Mouse (Mus musculus): Measurements from ENCODE around the gene Cir1. TPM values are rescaled to one million over a fixed set of nuclear protein-coding genes. Genes with fewer than 3 reads are reported as not detected.

Gene Cir1
- total and polyA plus RNA-seq, 3 experiments = 3.8 to 14.3 (median 5.2) TPM

GRCm38 (mm10) chr2:73275261-73276040, 37.0 kb downstream of the Cir1 start (continued):
- TF ChIP-seq GABPA (IDR thresholded peaks at IDR 0.05; ENCODE audit: insufficient replicate concordance, low read depth, low read length) (no peak), IRF4 (IDR thresholded peaks at IDR 0.05; ENCODE audit: low read depth, low read length) (no peak)

DNA sequence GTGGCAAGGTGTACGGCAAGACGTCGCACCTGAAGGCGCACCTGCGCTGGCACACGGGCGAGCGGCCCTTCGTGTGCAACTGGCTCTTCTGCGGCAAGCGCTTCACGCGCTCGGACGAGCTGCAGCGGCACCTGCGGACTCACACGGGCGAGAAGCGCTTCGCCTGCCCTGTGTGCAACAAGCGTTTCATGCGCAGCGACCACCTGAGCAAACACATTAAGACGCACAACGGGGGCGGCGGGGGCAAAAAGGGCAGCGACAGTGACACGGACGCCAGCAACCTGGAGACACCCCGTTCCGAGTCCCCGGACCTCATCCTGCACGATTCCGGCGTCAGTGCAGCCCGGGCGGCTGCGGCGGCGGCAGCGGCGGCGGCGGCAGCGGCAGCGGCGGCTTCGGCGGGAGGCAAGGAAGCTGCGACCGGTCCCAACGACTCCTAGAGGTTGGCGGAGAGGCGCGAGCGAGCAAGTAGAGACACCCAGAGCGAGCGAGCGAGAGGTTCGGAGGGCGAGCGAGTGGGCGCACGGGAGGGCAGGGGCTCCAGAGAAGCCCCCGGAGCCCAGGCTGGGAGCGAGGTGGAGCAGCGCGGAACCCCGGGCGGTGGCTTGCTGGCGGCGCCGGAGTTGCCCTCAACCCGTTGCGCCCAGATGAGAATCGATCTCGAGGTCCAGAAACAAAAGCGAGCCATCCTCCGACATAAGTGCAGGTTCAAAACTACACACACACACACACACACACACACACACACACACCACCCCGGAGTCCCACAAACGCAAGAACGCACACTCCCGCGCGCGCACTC, 38.2 kb downstream of the Cir1 start:
- no peak for DNase-seq (ENCODE audit: extremely low read depth)
- H3K9me3 ChIP-seq (replicated peaks; ENCODE audit: low read length) = peaks cover 19% of the 10 kb centered on the region
- peak overlapping the region; percentile 69 for H3K4me2 ChIP-seq (ENCODE audit: insufficient read depth, low read depth, poor library complexity, severe bottlenecking)
- peaks cover 31% of the 10 kb centered on the region for H3K27me3 ChIP-seq (replicated peaks)
- in situ Hi-C loops (cut with MboI; ENCODE audit: low pct_ligation_motif_present, low pct_unique_long_range_greater_than_20kb, low sequenced_read_pairs) (no loop called here), dilution Hi-C loops (cut with MboI; ENCODE audit: extremely low pct_ligation_motif_present, extremely low pct_unique_long_range_greater_than_20kb, low sequenced_read_pairs) (no loop called here)
- peak overlapping the region; percentile 18; the same call in 1 of the 2 replicates for H3K9ac ChIP-seq (ENCODE audit: insufficient read depth, low read depth)
- H3K27ac ChIP-seq (ENCODE audit: insufficient read depth, low read depth) = no peak overlapping the region
- TF ChIP-seq CTCF (conservative IDR thresholded peaks at IDR 0.05 in 1 of 2, IDR thresholded peaks at IDR 0.05 in 1 of 2; ENCODE audit: low read depth in 2 of 2, low read length in 2 of 2) = 0 out of 4 replicates have a peak, but pooled peaks of 1 of the 2 experiments have one; percentile 3
- no peak for TF ChIP-seq POLR2A (IDR thresholded peaks at IDR 0.05; ENCODE audit: low read depth, low read length)
- 0 out of 2 replicates have a peak, but pooled peaks have one; percentile 48 for TF ChIP-seq SIN3A (IDR thresholded peaks at IDR 0.05; ENCODE audit: low read length)
- no peak for TF ChIP-seq IRF4 (IDR thresholded peaks at IDR 0.05; ENCODE audit: low read depth, low read length)
- TF ChIP-seq USF1 (IDR thresholded peaks at IDR 0.05; ENCODE audit: low read depth, low read length) = no peak
- TF ChIP-seq ZKSCAN1 (IDR thresholded peaks at IDR 0.05; ENCODE audit: borderline replicate concordance, low read depth, low read length) = no peak
- TF ChIP-seq MYC (IDR thresholded peaks at IDR 0.05; ENCODE audit: low read depth, low read length) = no peak
- TF ChIP-seq NELFE (IDR thresholded peaks at IDR 0.05; ENCODE audit: low read depth, low read length) = no peak
- TF ChIP-seq JUN (IDR thresholded peaks at IDR 0.05; ENCODE audit: insufficient read depth, low read depth, low read length) = no peak
- H3K79me2 ChIP-seq (replicated peaks; ENCODE audit: control insufficient read depth, extremely low read depth, insufficient read depth, poor library complexity, severe bottlenecking) = no peaks in the 10 kb centered on the region
- peaks cover 0 to 5% of the 10 kb centered on the region in 2 experiments; a peak in 1 of 4 replicates for H3K4me1 ChIP-seq (ENCODE audit: control insufficient read depth in 1 of 2, insufficient read depth in 2 of 2)
- H3K4me3 ChIP-seq (replicated peaks in 1 of 3; ENCODE audit: low read depth in 2 of 3, low read length in 2 of 3, poor library complexity in 1 of 3) = peak overlapping the region; percentile 34 to 67 (median 37)
- no peaks in the 10 kb centered on the region for H3K36me3 ChIP-seq (replicated peaks in 1 of 2; ENCODE audit: control insufficient read depth in 1 of 2, insufficient read depth in 1 of 2, low read length in 1 of 2)

DNA sequence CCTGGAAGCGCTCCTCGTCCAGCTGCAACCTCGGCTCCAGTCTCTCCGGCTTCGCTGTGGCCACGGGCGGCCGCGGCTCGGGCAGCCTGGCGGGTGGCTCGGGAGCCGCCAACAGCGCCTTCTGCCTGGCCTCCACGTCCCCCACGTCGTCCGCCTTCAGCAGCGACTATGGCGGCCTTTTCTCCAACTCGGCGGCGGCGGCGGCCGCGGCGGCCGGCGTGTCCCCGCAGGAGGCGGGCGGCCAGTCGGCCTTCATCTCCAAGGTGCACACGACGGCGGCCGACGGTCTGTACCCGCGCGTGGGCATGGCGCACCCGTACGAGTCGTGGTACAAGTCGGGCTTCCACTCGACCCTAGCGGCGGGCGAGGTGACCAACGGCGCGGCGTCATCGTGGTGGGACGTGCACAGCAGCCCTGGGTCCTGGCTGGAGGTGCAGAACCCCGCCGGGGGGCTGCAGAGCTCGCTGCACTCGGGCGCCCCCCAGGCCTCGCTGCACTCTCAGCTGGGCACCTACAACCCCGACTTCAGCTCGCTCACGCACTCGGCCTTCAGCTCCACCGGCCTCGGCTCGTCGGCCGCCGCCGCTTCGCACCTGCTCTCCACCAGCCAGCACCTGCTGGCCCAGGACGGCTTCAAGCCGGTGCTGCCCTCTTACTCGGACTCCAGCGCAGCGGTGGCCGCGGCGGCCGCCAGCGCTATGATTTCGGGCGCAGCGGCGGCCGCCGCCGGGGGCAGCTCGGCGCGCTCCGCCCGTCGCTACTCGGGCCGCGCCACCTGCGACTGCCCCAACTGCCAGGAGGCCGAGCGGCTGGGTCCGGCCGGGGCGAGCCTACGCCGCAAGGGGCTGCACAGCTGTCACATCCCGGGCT, 39.0 kb downstream of the Cir1 start:
- Histone ChIP-seq H3K9ac (ENCODE audit: insufficient read depth, low read depth) (peak overlapping the region; percentile 46; the same call in 1 of the 2 replicates), H3K4me2 (ENCODE audit: insufficient read depth, low read depth, poor library complexity, severe bottlenecking) (peak overlapping the region; percentile 69), H3K27ac (ENCODE audit: insufficient read depth, low read depth) (0 out of 2 replicates have a peak overlapping the region, but pooled peaks have one; percentile 2), H3K79me2 (replicated peaks; ENCODE audit: control insufficient read depth, extremely low read depth, insufficient read depth, poor library complexity, severe bottlenecking) (no peaks in the 10 kb centered on the region), H3K4me3 (replicated peaks in 1 of 3; ENCODE audit: low read depth in 2 of 3, low read length in 2 of 3, poor library complexity in 1 of 3) (peak overlapping the region in 1 of 3 experiments; percentile 67), H3K4me1 (ENCODE audit: control insufficient read depth in 1 of 2, insufficient read depth in 2 of 2) (no peaks in the 10 kb centered on the region; a peak in 1 of 4 replicates), H3K9me3 (replicated peaks; ENCODE audit: low read length) (peaks cover 19% of the 10 kb centered on the region), H3K27me3 (replicated peaks) (peaks cover 29% of the 10 kb centered on the region), H3K36me3 (replicated peaks in 1 of 2; ENCODE audit: control insufficient read depth in 1 of 2, insufficient read depth in 1 of 2, low read length in 1 of 2) (no peaks in the 10 kb centered on the region)
- DNase-seq (ENCODE audit: extremely low read depth) = no peak
- 0 out of 4 replicates have a peak, but pooled peaks of 1 of the 2 experiments have one; percentile 15 for TF ChIP-seq CTCF (conservative IDR thresholded peaks at IDR 0.05 in 1 of 2, IDR thresholded peaks at IDR 0.05 in 1 of 2; ENCODE audit: low read depth in 2 of 2, low read length in 2 of 2)
- no peak for TF ChIP-seq ELF1 (IDR thresholded peaks at IDR 0.05; ENCODE audit: low read depth, low read length)
- TF ChIP-seq EP300 (IDR thresholded peaks at IDR 0.05; ENCODE audit: low read length) = no peak
- TF ChIP-seq MXI1 (IDR thresholded peaks at IDR 0.05; ENCODE audit: low read depth, low read length) = 0 out of 2 replicates have a peak, but pooled peaks have one; percentile 2
- TF ChIP-seq NELFE (IDR thresholded peaks at IDR 0.05; ENCODE audit: low read depth, low read length) = no peak
- no peak for TF ChIP-seq IRF4 (IDR thresholded peaks at IDR 0.05; ENCODE audit: low read depth, low read length)
- TF ChIP-seq UBTF (IDR thresholded peaks at IDR 0.05; ENCODE audit: low read depth, low read length) = peak; percentile 20; the same call in 1 of the 2 replicates
- TF ChIP-seq MAFK (IDR thresholded peaks at IDR 0.05; ENCODE audit: insufficient replicate concordance, low read length) = no peak
- in situ Hi-C loops (cut with MboI; ENCODE audit: low pct_ligation_motif_present, low pct_unique_long_range_greater_than_20kb, low sequenced_read_pairs) (no loop called here), dilution Hi-C loops (cut with MboI; ENCODE audit: extremely low pct_ligation_motif_present, extremely low pct_unique_long_range_greater_than_20kb, low sequenced_read_pairs) (no loop called here)

Measured in CH12.LX (cell line).